In genomic region chr3:68508629-68509028, GRCm38 (mm10) we compare ENCODE assay signal across 9 mouse cellular contexts.
DNase-seq lines count a peak whose midpoint lies in the region; ATAC-seq and TF ChIP-seq lines count a peak whose summit lies in the region.
"Had no signal": no experiment of that assay in that cellular context is flagged by ENCODE, and none has a peak within 500 bp of the region (broad histone marks: within the 10 kb centered on the region; RNA-seq: fewer than 3 reads in every experiment).

No protein-coding gene starts in this region.

- H3K36me3 ChIP-seq in MEL (ENCODE audit: control insufficient read depth in 1 of 2, insufficient read depth in 2 of 2, low read length in 2 of 2) = peaks cover 0 to 41% of the 10 kb centered on the region in 2 experiments; a peak in 3 of 4 replicates
- no peaks in the 10 kb centered on the region for H3K36me3 ChIP-seq in heart, embryonic 14.5 days (ENCODE audit: control insufficient read depth, insufficient read depth, low read length)
- H3K36me3 ChIP-seq in limb, embryonic 14.5 days (ENCODE audit: control insufficient read depth, insufficient read depth, low read length) = no peaks in the 10 kb centered on the region

- peaks cover 26 to 41% of the 10 kb centered on the region in 2 experiments for H3K4me1 ChIP-seq in MEL (ENCODE audit: control insufficient read depth in 1 of 2, insufficient read depth in 2 of 2, low read length in 2 of 2)
- peaks cover 18 to 42% of the 10 kb centered on the region in 2 experiments for H3K4me1 ChIP-seq in heart, embryonic 14.5 days (ENCODE audit: control insufficient read depth in 2 of 2, insufficient read depth in 2 of 2, low read length in 2 of 2)
- H3K4me1 ChIP-seq in limb, embryonic 14.5 days (ENCODE audit: control insufficient read depth, insufficient read depth, low read length) = 0 out of 2 replicates have a peak, but pooled peaks cover 8% of the 10 kb centered on the region

- ATAC-seq in frontal cortex, adult (ENCODE audit: low TSS enrichment) = peak; percentile 78
- peak; percentile 72 for ATAC-seq in heart, embryonic 14.5 days (ENCODE audit: insufficient number of reproducible peaks, insufficient read depth, low FRiP score, low read depth)
- peak; percentile 12; the same call in 1 of the 2 replicates for ATAC-seq in limb, embryonic 14.5 days (ENCODE audit: low FRiP score, low read depth)

- peak; percentile 77 to 83 for TF ChIP-seq EP300 in MEL (IDR thresholded peaks at IDR 0.05; ENCODE audit: low read depth in 1 of 2, low read length in 2 of 2)

- H3K9ac ChIP-seq in MEL (ENCODE audit: control insufficient read depth, low read depth, low read length, poor library complexity, severe bottlenecking) = peak overlapping the region; percentile 32
- H3K9ac ChIP-seq in heart, embryonic 14.5 days (ENCODE audit: low read length) = peak overlapping the region; percentile 22; the same call in 1 of the 2 replicates
- no peak overlapping the region for H3K9ac ChIP-seq in limb, embryonic 14.5 days (ENCODE audit: low read depth, low read length, severe bottlenecking)

- H3K4me3 ChIP-seq in MEL (ENCODE audit: control insufficient read depth in 1 of 2, insufficient read depth in 1 of 2, low read depth in 2 of 2, low read length in 2 of 2) = peak overlapping the region in 1 of 2 experiments; percentile 28; a peak in 1 of 4 replicates
- H3K4me3 ChIP-seq in heart, embryonic 14.5 days (ENCODE audit: control insufficient read depth in 1 of 2, insufficient read depth in 1 of 2, low read depth in 1 of 2, low read length in 2 of 2) = no peak overlapping the region
- H3K4me3 ChIP-seq in limb, embryonic 14.5 days (replicated peaks; ENCODE audit: low read length) = no peak overlapping the region

- peak overlapping the region; percentile 19; the same call in 1 of the 2 replicates for H3K4me2 ChIP-seq in heart, embryonic 14.5 days (ENCODE audit: low read length)
- no peak overlapping the region for H3K4me2 ChIP-seq in limb, embryonic 14.5 days (replicated peaks; ENCODE audit: low read depth, low read length, severe bottlenecking)

- peak overlapping the region; percentile 60 for H3K27ac ChIP-seq in MEL (ENCODE audit: control insufficient read depth, low read depth, low read length)
- peak overlapping the region; percentile 79 to 82 for H3K27ac ChIP-seq in heart, embryonic 14.5 days (replicated peaks in 1 of 2; ENCODE audit: control insufficient read depth in 1 of 2, insufficient read depth in 1 of 2, low read depth in 2 of 2, low read length in 2 of 2)
- no peak overlapping the region for H3K27ac ChIP-seq in limb, embryonic 14.5 days (replicated peaks; ENCODE audit: low read depth, low read length)

- 0 out of 2 replicates have a peak, but pooled peaks cover 1% of the 10 kb centered on the region for H3K79me2 ChIP-seq in MEL (ENCODE audit: control insufficient read depth, insufficient read depth, low read length, poor library complexity)

- no peak for TF ChIP-seq CTCF in MEL (IDR thresholded peaks at IDR 0.05 in 2 of 3, conservative IDR thresholded peaks at IDR 0.05 in 1 of 3; ENCODE audit: control insufficient read depth in 1 of 3, insufficient read depth in 1 of 3, low read depth in 2 of 3, low read length in 3 of 3, poor library complexity in 1 of 3, severe bottlenecking in 1 of 3)

- TF ChIP-seq POLR2A in MEL (IDR thresholded peaks at IDR 0.05; ENCODE audit: control insufficient read depth in 1 of 2, insufficient read depth in 1 of 2, low read depth in 1 of 2, low read length in 2 of 2, poor library complexity in 1 of 2) = peak in 1 of 2 experiments; percentile 39; a peak in 1 of 4 replicates
- TF ChIP-seq POLR2A in limb, embryonic 14.5 days (IDR thresholded peaks at IDR 0.05; ENCODE audit: borderline replicate concordance, extremely low read depth, insufficient read depth, insufficient read length) = no peak

- WGBS in heart, embryonic 14.5 days = 4% methylated on average over 6 of the region's 6 CpGs
- 47% methylated on average over 6 of the region's 6 CpGs for WGBS in limb, embryonic 14.5 days

- no peak for DNase-seq in frontal cortex, postnatal 10 days (ENCODE audit: low spot score in 2 of 2)
- peak; percentile 83 for DNase-seq in MEL (ENCODE audit: low read depth, low spot score)
- DNase-seq in cerebellum, postnatal 36 days = peak; percentile 68 to 73
- no peak for DNase-seq in limb, embryonic 14.5 days (ENCODE audit: low spot score)
- peak; percentile 26 for DNase-seq in ovary, postnatal 14 days (ENCODE audit: low spot score)
- DNase-seq in T-cell, adult 2 months (ENCODE audit: low spot score) = no peak

- no peaks in the 10 kb centered on the region for H3K27me3 ChIP-seq in MEL (ENCODE audit: control insufficient read depth in 1 of 2, insufficient read depth in 2 of 2, low read length in 2 of 2)
- no peaks in the 10 kb centered on the region for H3K27me3 ChIP-seq in heart, embryonic 14.5 days (ENCODE audit: control insufficient read depth, insufficient read depth, low read length)
- H3K27me3 ChIP-seq in limb, embryonic 14.5 days (ENCODE audit: control insufficient read depth, insufficient read depth, low read length) = no peaks in the 10 kb centered on the region
- H3K27me3 ChIP-seq: CH12.LX had no signal

- no peaks in the 10 kb centered on the region for H3K9me3 ChIP-seq in MEL (replicated peaks; ENCODE audit: insufficient read depth, low read length)
- H3K9me3 ChIP-seq in heart, embryonic 14.5 days (ENCODE audit: control insufficient read depth, low read length) = no peaks in the 10 kb centered on the region
- no peaks in the 10 kb centered on the region for H3K9me3 ChIP-seq in limb, embryonic 14.5 days (ENCODE audit: control insufficient read depth, low read length)

- no peak for TF ChIP-seq RAD21 in MEL (IDR thresholded peaks at IDR 0.05; ENCODE audit: low read depth, low read length)

TF ChIP-seq in MEL, 35 proteins besides CTCF, POLR2A, EP300 and RAD21:
- peak; percentile 72 for TF ChIP-seq SIN3A (IDR thresholded peaks at IDR 0.05; ENCODE audit: low read length)
- TF ChIP-seq ELF1 (IDR thresholded peaks at IDR 0.05; ENCODE audit: low read depth, low read length) = 0 out of 2 replicates have a peak, but pooled peaks have one; percentile 20
- peak; percentile 6; the same call in 1 of the 2 replicates for TF ChIP-seq BHLHE40 (IDR thresholded peaks at IDR 0.05; ENCODE audit: borderline replicate concordance, low read depth, low read length)
- no peak for TF ChIP-seq USF1 (IDR thresholded peaks at IDR 0.05; ENCODE audit: low read depth, low read length)
- peak; percentile 98 for TF ChIP-seq ETS1 (IDR thresholded peaks at IDR 0.05; ENCODE audit: low read depth, low read length)
- TF ChIP-seq ZC3H11A (IDR thresholded peaks at IDR 0.05; ENCODE audit: low read depth, low read length) = no peak
- TF ChIP-seq ZMIZ1 (IDR thresholded peaks at IDR 0.05; ENCODE audit: low read depth, low read length) = no peak
- TF ChIP-seq CHD2 (IDR thresholded peaks at IDR 0.05; ENCODE audit: low read length) = no peak
- TF ChIP-seq RCOR1 (IDR thresholded peaks at IDR 0.05; ENCODE audit: low read depth, low read length) = peak; percentile 62
- no peak for TF ChIP-seq NELFE (IDR thresholded peaks at IDR 0.05; ENCODE audit: low read depth, low read length)
- TF ChIP-seq KAT2A (conservative IDR thresholded peaks at IDR 0.05; ENCODE audit: low read depth, low read length) = no peak
- no peak for TF ChIP-seq NRF1 (IDR thresholded peaks at IDR 0.05; ENCODE audit: insufficient read depth, low read depth, low read length, poor library complexity, severe bottlenecking)
- peak; percentile 33; the same call in 1 of the 2 replicates for TF ChIP-seq MXI1 (IDR thresholded peaks at IDR 0.05; ENCODE audit: low read depth, low read length)
- no peak for TF ChIP-seq POLR2AphosphoS2 (IDR thresholded peaks at IDR 0.05; ENCODE audit: low read length)
- no peak for TF ChIP-seq CHD1 (IDR thresholded peaks at IDR 0.05; ENCODE audit: low read depth, low read length)
- TF ChIP-seq MAX (IDR thresholded peaks at IDR 0.05; ENCODE audit: low read length) = peak; percentile 63
- no peak; the same call in 1 of the 2 replicates for TF ChIP-seq MAFK (IDR thresholded peaks at IDR 0.05; ENCODE audit: borderline replicate concordance, low read depth, low read length)
- no peak for TF ChIP-seq GABPA (IDR thresholded peaks at IDR 0.05; ENCODE audit: low read depth, low read length)
- no peak for TF ChIP-seq JUND (IDR thresholded peaks at IDR 0.05; ENCODE audit: low read depth, low read length)
- TF ChIP-seq POLR2AphosphoS5 (IDR thresholded peaks at IDR 0.05; ENCODE audit: borderline replicate concordance, low read depth, low read length) = no peak
- peak; percentile 70; the same call in 1 of the 2 replicates for TF ChIP-seq MYC (IDR thresholded peaks at IDR 0.05; ENCODE audit: low read depth, low read length)
- no peak for TF ChIP-seq E2F4 (IDR thresholded peaks at IDR 0.05; ENCODE audit: borderline replicate concordance, low read depth, low read length)
- no peak for TF ChIP-seq SMC3 (IDR thresholded peaks at IDR 0.05; ENCODE audit: low read depth, low read length)
- 0 out of 2 replicates have a peak, but pooled peaks have one; percentile 1 for TF ChIP-seq ZNF384 (IDR thresholded peaks at IDR 0.05; ENCODE audit: low read depth, low read length)
- peak; percentile 49; the same call in 1 of the 2 replicates for TF ChIP-seq TCF12 (IDR thresholded peaks at IDR 0.05; ENCODE audit: low read depth, low read length)
- TF ChIP-seq TAL1 (IDR thresholded peaks at IDR 0.05; ENCODE audit: low read length) = peak; percentile 36
- no peak for TF ChIP-seq MEF2A (IDR thresholded peaks at IDR 0.05; ENCODE audit: extremely low read depth, insufficient replicate concordance, low read depth, low read length, poor library complexity, severe bottlenecking)
- 0 out of 2 replicates have a peak, but pooled peaks have one; percentile 30 for TF ChIP-seq GATA1 (IDR thresholded peaks at IDR 0.05; ENCODE audit: low read depth, low read length)
- no peak for TF ChIP-seq USF2 (IDR thresholded peaks at IDR 0.05; ENCODE audit: borderline replicate concordance in 1 of 2, insufficient read depth in 1 of 2, low read depth in 1 of 2, low read length in 2 of 2)
- TF ChIP-seq TBP (IDR thresholded peaks at IDR 0.05; ENCODE audit: low read depth, low read length) = peak; percentile 55; the same call in 1 of the 2 replicates
- TF ChIP-seq MYB (IDR thresholded peaks at IDR 0.05; ENCODE audit: low read depth, low read length) = peak; percentile 78; the same call in 1 of the 2 replicates
- no peak for TF ChIP-seq UBTF (IDR thresholded peaks at IDR 0.05; ENCODE audit: borderline replicate concordance, insufficient read depth, low read depth, low read length)
- no peak for TF ChIP-seq HCFC1 (IDR thresholded peaks at IDR 0.05; ENCODE audit: low read depth, low read length)
- TF ChIP-seq ZKSCAN1 (IDR thresholded peaks at IDR 0.05; ENCODE audit: low read depth, low read length) = no peak
- no peak for TF ChIP-seq MAZ (IDR thresholded peaks at IDR 0.05; ENCODE audit: low read depth, low read length)
TF ChIP-seq in MEL: peak in this region for 14.

Comparison
In these comparisons a context has a peak if more than half of its experiments do, and no peak if none do; other contexts are left out.
1. ATAC-seq: peak in every context shown above with its lines; median percentile 78 in frontal cortex, adult; 72 in heart, embryonic 14.5 days; 12 in limb, embryonic 14.5 days.
2. DNase-seq: peak in MEL (single experiment), cerebellum, postnatal 36 days (2 of 2) and ovary, postnatal 14 days (single experiment); none in frontal cortex, postnatal 10 days (0 of 2), limb, embryonic 14.5 days (single experiment) and T-cell, adult 2 months (single experiment).